Comparison of ENCODE assay signal across 1 mouse cellular context in the genomic region with DNA sequence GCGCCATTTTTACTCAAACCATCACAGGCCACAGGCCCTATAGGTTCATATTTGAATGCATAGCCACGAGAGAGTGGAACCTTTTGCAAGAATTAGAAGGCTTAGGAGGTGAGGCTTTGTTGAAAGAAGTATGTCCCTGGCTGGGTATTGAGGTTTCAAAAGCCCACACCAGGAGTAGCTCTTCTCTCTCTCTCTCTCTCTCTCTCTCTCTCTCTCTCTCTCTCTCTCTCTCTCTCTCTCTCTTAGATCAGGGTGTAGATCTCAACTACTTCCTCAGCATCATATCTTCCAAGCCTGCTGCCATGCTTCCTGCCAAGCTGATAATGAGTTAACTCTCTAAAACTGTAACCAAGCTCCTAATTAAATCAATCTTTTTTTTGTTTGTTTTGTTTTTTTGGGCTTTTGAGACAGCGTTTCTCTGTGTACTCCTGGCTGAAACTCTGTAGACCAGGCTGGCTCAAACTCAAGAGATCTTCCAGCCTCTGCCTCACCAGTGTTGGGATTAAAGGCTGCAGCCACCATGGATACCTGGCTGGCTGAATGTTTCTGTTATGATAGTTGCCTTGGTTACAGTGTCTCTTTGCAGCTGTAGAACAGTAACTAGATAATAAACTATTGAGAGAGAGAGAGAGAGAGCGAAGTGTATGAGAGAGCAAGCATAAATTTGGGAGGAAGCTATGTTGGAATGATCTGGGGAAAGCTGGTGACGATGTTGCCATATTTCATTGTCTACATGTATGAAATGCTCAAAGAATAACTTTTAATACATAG.
TF ChIP-seq lines count a peak whose summit lies in the region.

No protein-coding gene starts in this region.

TF ChIP-seq in MEL, 35 proteins besides CTCF, POLR2A, EP300 and RAD21 (continued from another document):
- no peak for TF ChIP-seq USF2 (IDR thresholded peaks at IDR 0.05; ENCODE audit: borderline replicate concordance in 1 of 2, insufficient read depth in 1 of 2, low read depth in 1 of 2, low read length in 2 of 2)
- no peak for TF ChIP-seq POLR2AphosphoS2 (IDR thresholded peaks at IDR 0.05; ENCODE audit: low read length)
- peak; percentile 85; the same call in 1 of the 2 replicates for TF ChIP-seq SIN3A (IDR thresholded peaks at IDR 0.05; ENCODE audit: low read length)
- no peak; the same call in 1 of the 2 replicates for TF ChIP-seq TAL1 (IDR thresholded peaks at IDR 0.05; ENCODE audit: low read length)
- no peak; the same call in 1 of the 2 replicates for TF ChIP-seq MEF2A (IDR thresholded peaks at IDR 0.05; ENCODE audit: extremely low read depth, insufficient replicate concordance, low read depth, low read length, poor library complexity, severe bottlenecking)
- TF ChIP-seq BHLHE40 (IDR thresholded peaks at IDR 0.05; ENCODE audit: borderline replicate concordance, low read depth, low read length) = 0 out of 2 replicates have a peak, but pooled peaks have one; percentile 20
- TF ChIP-seq TCF12 (IDR thresholded peaks at IDR 0.05; ENCODE audit: low read depth, low read length) = peak; percentile 82
- peak; percentile 64; the same call in 1 of the 2 replicates for TF ChIP-seq ZNF384 (IDR thresholded peaks at IDR 0.05; ENCODE audit: low read depth, low read length)
- peak; percentile 99 for TF ChIP-seq JUND (IDR thresholded peaks at IDR 0.05; ENCODE audit: low read depth, low read length)
- TF ChIP-seq GABPA (IDR thresholded peaks at IDR 0.05; ENCODE audit: low read depth, low read length) = no peak
- TF ChIP-seq ETS1 (IDR thresholded peaks at IDR 0.05; ENCODE audit: low read depth, low read length) = peak; percentile 66
- 0 out of 2 replicates have a peak, but pooled peaks have one; percentile 37 for TF ChIP-seq HCFC1 (IDR thresholded peaks at IDR 0.05; ENCODE audit: low read depth, low read length)
- TF ChIP-seq NELFE (IDR thresholded peaks at IDR 0.05; ENCODE audit: low read depth, low read length) = no peak
- no peak for TF ChIP-seq ZC3H11A (IDR thresholded peaks at IDR 0.05; ENCODE audit: low read depth, low read length)
- no peak for TF ChIP-seq ZMIZ1 (IDR thresholded peaks at IDR 0.05; ENCODE audit: low read depth, low read length)
